Mouse (Mus musculus): ENCODE results near the gene Mllt11. TPM values are rescaled to one million over a fixed set of nuclear protein-coding genes. Genes with fewer than 3 reads are reported as not detected.
"Not testable (repeated sequence)": the region's sequence is repeated elsewhere in the genome, so short reads cannot be mapped to it uniquely, and the experiment has no call there.

Mllt11 gene
- polyA plus RNA-seq, 1 experiment from 2014 or later = 14.2 TPM

GRCm38 (mm10) chr3:95212889-95213608 lies 18.9 kb downstream of the Mllt11 start:
- 91% methylated on average over 7 of the region's 10 CpGs for WGBS
- H3K27ac ChIP-seq (replicated peaks in 1 of 2; ENCODE audit: control insufficient read depth in 1 of 2, insufficient read depth in 1 of 2, low read depth in 2 of 2, low read length in 2 of 2); H3K9me3 ChIP-seq (ENCODE audit: control insufficient read depth, low read length); H3K4me3 ChIP-seq (ENCODE audit: control insufficient read depth in 1 of 2, insufficient read depth in 1 of 2, low read depth in 1 of 2, low read length in 2 of 2); ATAC-seq (ENCODE audit: insufficient number of reproducible peaks, insufficient read depth, low FRiP score, low read depth); H3K9ac ChIP-seq (ENCODE audit: low read length); H3K27me3 ChIP-seq (ENCODE audit: control insufficient read depth, insufficient read depth, low read length); H3K4me2 ChIP-seq (ENCODE audit: low read length); H3K4me1 ChIP-seq (ENCODE audit: control insufficient read depth in 2 of 2, insufficient read depth in 2 of 2, low read length in 2 of 2): not testable (repeated sequence)
- H3K36me3 ChIP-seq (ENCODE audit: control insufficient read depth, insufficient read depth, low read length) = peaks cover 54% of the 10 kb centered on the region

- no peak overlapping the region for H3K4me2 ChIP-seq (ENCODE audit: low read length)
- 82% methylated on average over 2 of the region's 2 CpGs for WGBS
- no peak overlapping the region for H3K9ac ChIP-seq (ENCODE audit: low read length)
- no peak for ATAC-seq (ENCODE audit: insufficient number of reproducible peaks, insufficient read depth, low FRiP score, low read depth)
- no peaks in the 10 kb centered on the region for H3K4me1 ChIP-seq (ENCODE audit: control insufficient read depth in 2 of 2, insufficient read depth in 2 of 2, low read length in 2 of 2)
- H3K27ac ChIP-seq (replicated peaks in 1 of 2; ENCODE audit: control insufficient read depth in 1 of 2, insufficient read depth in 1 of 2, low read depth in 2 of 2, low read length in 2 of 2) = no peak overlapping the region
- H3K4me3 ChIP-seq (ENCODE audit: control insufficient read depth in 1 of 2, insufficient read depth in 1 of 2, low read depth in 1 of 2, low read length in 2 of 2) = no peak overlapping the region
- no peaks in the 10 kb centered on the region for H3K27me3 ChIP-seq (ENCODE audit: control insufficient read depth, insufficient read depth, low read length)
- H3K9me3 ChIP-seq (ENCODE audit: control insufficient read depth, low read length) = no peaks in the 10 kb centered on the region
- peaks cover 71% of the 10 kb centered on the region for H3K36me3 ChIP-seq (ENCODE audit: control insufficient read depth, insufficient read depth, low read length)
Observed at GRCm38 (mm10) chr3:95210585-95210984, 21.4 kb downstream of the Mllt11 start.

GRCm38 (mm10) chr3:95208286-95208685 lies 23.7 kb downstream of the Mllt11 start:
- Histone ChIP-seq H3K9ac (ENCODE audit: low read length) (no peak overlapping the region), H3K4me1 (ENCODE audit: control insufficient read depth in 2 of 2, insufficient read depth in 2 of 2, low read length in 2 of 2) (no peaks in the 10 kb centered on the region), H3K4me2 (ENCODE audit: low read length) (no peak overlapping the region), H3K9me3 (ENCODE audit: control insufficient read depth, low read length) (no peaks in the 10 kb centered on the region), H3K4me3 (ENCODE audit: control insufficient read depth in 1 of 2, insufficient read depth in 1 of 2, low read depth in 1 of 2, low read length in 2 of 2) (no peak overlapping the region), H3K27me3 (ENCODE audit: control insufficient read depth, insufficient read depth, low read length) (no peaks in the 10 kb centered on the region), H3K36me3 (ENCODE audit: control insufficient read depth, insufficient read depth, low read length) (peaks cover 84% of the 10 kb centered on the region), H3K27ac (replicated peaks in 1 of 2; ENCODE audit: control insufficient read depth in 1 of 2, insufficient read depth in 1 of 2, low read depth in 2 of 2, low read length in 2 of 2) (no peak overlapping the region)
- ATAC-seq (ENCODE audit: insufficient number of reproducible peaks, insufficient read depth, low FRiP score, low read depth) = no peak
- 80% methylated on average over 4 of the region's 4 CpGs for WGBS

GRCm38 (mm10) chr3:95203880-95204279 lies 28.1 kb downstream of the Mllt11 start:
- Histone ChIP-seq H3K36me3 (ENCODE audit: control insufficient read depth, insufficient read depth, low read length) (peaks cover 95% of the 10 kb centered on the region), H3K9ac (ENCODE audit: low read length) (no peak overlapping the region), H3K27ac (replicated peaks in 1 of 2; ENCODE audit: control insufficient read depth in 1 of 2, insufficient read depth in 1 of 2, low read depth in 2 of 2, low read length in 2 of 2) (no peak overlapping the region), H3K9me3 (ENCODE audit: control insufficient read depth, low read length) (no peaks in the 10 kb centered on the region), H3K27me3 (ENCODE audit: control insufficient read depth, insufficient read depth, low read length) (no peaks in the 10 kb centered on the region), H3K4me2 (ENCODE audit: low read length) (no peak overlapping the region), H3K4me3 (ENCODE audit: control insufficient read depth in 1 of 2, insufficient read depth in 1 of 2, low read depth in 1 of 2, low read length in 2 of 2) (no peak overlapping the region), H3K4me1 (ENCODE audit: control insufficient read depth in 2 of 2, insufficient read depth in 2 of 2, low read length in 2 of 2) (no peaks in the 10 kb centered on the region)
- whole genome bisulfite sequencing = 89% methylated on average over 6 of the region's 6 CpGs
- no peak for ATAC-seq (ENCODE audit: insufficient number of reproducible peaks, insufficient read depth, low FRiP score, low read depth)

GRCm38 (mm10) chr3:95200562-95200961 lies 31.4 kb downstream of the Mllt11 start:
- H3K4me3 ChIP-seq (ENCODE audit: control insufficient read depth in 1 of 2, insufficient read depth in 1 of 2, low read depth in 1 of 2, low read length in 2 of 2) = no peak overlapping the region
- 76% methylated on average over 2 of the region's 2 CpGs for WGBS
- no peak overlapping the region for H3K27ac ChIP-seq (replicated peaks in 1 of 2; ENCODE audit: control insufficient read depth in 1 of 2, insufficient read depth in 1 of 2, low read depth in 2 of 2, low read length in 2 of 2)
- H3K4me2 ChIP-seq (ENCODE audit: low read length) = no peak overlapping the region
- ATAC-seq (ENCODE audit: insufficient number of reproducible peaks, insufficient read depth, low FRiP score, low read depth) = no peak
- H3K27me3 ChIP-seq (ENCODE audit: control insufficient read depth, insufficient read depth, low read length) = no peaks in the 10 kb centered on the region
- H3K9ac ChIP-seq (ENCODE audit: low read length) = no peak overlapping the region
- H3K9me3 ChIP-seq (ENCODE audit: control insufficient read depth, low read length) = no peaks in the 10 kb centered on the region
- H3K4me1 ChIP-seq (ENCODE audit: control insufficient read depth in 2 of 2, insufficient read depth in 2 of 2, low read length in 2 of 2) = no peaks in the 10 kb centered on the region
- peaks cover 99% of the 10 kb centered on the region for H3K36me3 ChIP-seq (ENCODE audit: control insufficient read depth, insufficient read depth, low read length)

GRCm38 (mm10) chr3:95200132-95200531 lies 31.8 kb downstream of the Mllt11 start:
- Histone ChIP-seq H3K27ac (replicated peaks in 1 of 2; ENCODE audit: control insufficient read depth in 1 of 2, insufficient read depth in 1 of 2, low read depth in 2 of 2, low read length in 2 of 2) (no peak overlapping the region), H3K4me2 (ENCODE audit: low read length) (no peak overlapping the region), H3K27me3 (ENCODE audit: control insufficient read depth, insufficient read depth, low read length) (no peaks in the 10 kb centered on the region), H3K4me3 (ENCODE audit: control insufficient read depth in 1 of 2, insufficient read depth in 1 of 2, low read depth in 1 of 2, low read length in 2 of 2) (no peak overlapping the region), H3K9me3 (ENCODE audit: control insufficient read depth, low read length) (no peaks in the 10 kb centered on the region), H3K36me3 (ENCODE audit: control insufficient read depth, insufficient read depth, low read length) (peaks cover 99% of the 10 kb centered on the region), H3K9ac (ENCODE audit: low read length) (no peak overlapping the region), H3K4me1 (ENCODE audit: control insufficient read depth in 2 of 2, insufficient read depth in 2 of 2, low read length in 2 of 2) (no peaks in the 10 kb centered on the region)
- WGBS = 88% methylated on average over 7 of the region's 7 CpGs
- ATAC-seq (ENCODE audit: insufficient number of reproducible peaks, insufficient read depth, low FRiP score, low read depth) = no peak

GRCm38 (mm10) chr3:95199101-95199500 lies 32.9 kb downstream of the Mllt11 start:
- Histone ChIP-seq H3K4me1 (ENCODE audit: control insufficient read depth in 2 of 2, insufficient read depth in 2 of 2, low read length in 2 of 2) (no peaks in the 10 kb centered on the region), H3K27ac (replicated peaks in 1 of 2; ENCODE audit: control insufficient read depth in 1 of 2, insufficient read depth in 1 of 2, low read depth in 2 of 2, low read length in 2 of 2) (no peak overlapping the region), H3K27me3 (ENCODE audit: control insufficient read depth, insufficient read depth, low read length) (no peaks in the 10 kb centered on the region), H3K4me2 (ENCODE audit: low read length) (no peak overlapping the region), H3K9ac (ENCODE audit: low read length) (no peak overlapping the region), H3K36me3 (ENCODE audit: control insufficient read depth, insufficient read depth, low read length) (peaks cover 98% of the 10 kb centered on the region), H3K4me3 (ENCODE audit: control insufficient read depth in 1 of 2, insufficient read depth in 1 of 2, low read depth in 1 of 2, low read length in 2 of 2) (no peak overlapping the region), H3K9me3 (ENCODE audit: control insufficient read depth, low read length) (no peaks in the 10 kb centered on the region)
- 76% methylated on average over 1 of the region's 1 CpGs for WGBS
- ATAC-seq (ENCODE audit: insufficient number of reproducible peaks, insufficient read depth, low FRiP score, low read depth) = no peak

GRCm38 (mm10) chr3:95195772-95196171 lies 36.2 kb downstream of the Mllt11 start:
- ATAC-seq (ENCODE audit: insufficient number of reproducible peaks, insufficient read depth, low FRiP score, low read depth) = no peak
- H3K36me3 ChIP-seq (ENCODE audit: control insufficient read depth, insufficient read depth, low read length) = peaks cover 84% of the 10 kb centered on the region
- H3K9me3 ChIP-seq (ENCODE audit: control insufficient read depth, low read length) = no peaks in the 10 kb centered on the region
- WGBS = 82% methylated on average over 2 of the region's 2 CpGs
- H3K4me1 ChIP-seq (ENCODE audit: control insufficient read depth in 2 of 2, insufficient read depth in 2 of 2, low read length in 2 of 2) = no peaks in the 10 kb centered on the region
- no peak overlapping the region for H3K4me3 ChIP-seq (ENCODE audit: control insufficient read depth in 1 of 2, insufficient read depth in 1 of 2, low read depth in 1 of 2, low read length in 2 of 2)
- H3K27ac ChIP-seq (replicated peaks in 1 of 2; ENCODE audit: control insufficient read depth in 1 of 2, insufficient read depth in 1 of 2, low read depth in 2 of 2, low read length in 2 of 2) = no peak overlapping the region
- no peak overlapping the region for H3K4me2 ChIP-seq (ENCODE audit: low read length)
- H3K9ac ChIP-seq (ENCODE audit: low read length) = no peak overlapping the region
- H3K27me3 ChIP-seq (ENCODE audit: control insufficient read depth, insufficient read depth, low read length) = no peaks in the 10 kb centered on the region
